Mouse (Mus musculus) heart, postnatal 14 days (tissue): ENCODE results near the gene Pcp4. TPM values are rescaled to one million over a fixed set of nuclear protein-coding genes. Genes with fewer than 3 reads are reported as not detected.

ENCODE experiments used
- DNase-seq, 2 experiments: peaks; one replicate each; pipeline ENCODE4 v3.0.0; 2021 to 2022
- intact Hi-C: fragments of 180-260 bp; cut with DNase I; formaldehyde crosslinking; loops from one replicate; pipeline ENCODE4 v1.15.1; 2025
- total RNA-seq, 2 experiments: library from RNA; stranded (reverse); gene quantifications; 2 replicates each; pipeline ENCODE4 v1.2.3; 2021

The Pcp4 gene
- total RNA-seq, 2 experiments from 2014 or later = 1.4 to 2.3 TPM

DNA sequence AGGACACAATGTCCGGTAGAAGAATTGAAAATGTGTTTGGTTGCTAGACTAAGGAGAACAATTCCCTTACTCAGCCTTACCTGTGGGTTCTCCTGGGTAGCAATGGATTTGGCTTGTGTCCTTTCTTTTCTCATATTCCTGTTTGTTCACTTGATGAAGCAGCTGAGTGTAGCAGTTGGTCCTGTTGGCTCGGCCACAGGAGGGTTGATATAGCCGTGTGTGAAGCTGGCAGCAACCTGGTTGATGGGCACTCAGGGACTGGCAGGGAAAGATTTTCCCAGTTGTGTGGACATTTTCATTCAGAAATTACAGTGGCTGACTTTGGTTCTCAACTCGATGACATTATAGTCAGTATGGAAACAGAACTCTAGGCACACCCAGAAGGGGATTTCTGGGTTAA is 14.4 kb downstream of the Pcp4 start:
- intact Hi-C loops = no loop called here
- DNase-seq = no peak

DNA sequence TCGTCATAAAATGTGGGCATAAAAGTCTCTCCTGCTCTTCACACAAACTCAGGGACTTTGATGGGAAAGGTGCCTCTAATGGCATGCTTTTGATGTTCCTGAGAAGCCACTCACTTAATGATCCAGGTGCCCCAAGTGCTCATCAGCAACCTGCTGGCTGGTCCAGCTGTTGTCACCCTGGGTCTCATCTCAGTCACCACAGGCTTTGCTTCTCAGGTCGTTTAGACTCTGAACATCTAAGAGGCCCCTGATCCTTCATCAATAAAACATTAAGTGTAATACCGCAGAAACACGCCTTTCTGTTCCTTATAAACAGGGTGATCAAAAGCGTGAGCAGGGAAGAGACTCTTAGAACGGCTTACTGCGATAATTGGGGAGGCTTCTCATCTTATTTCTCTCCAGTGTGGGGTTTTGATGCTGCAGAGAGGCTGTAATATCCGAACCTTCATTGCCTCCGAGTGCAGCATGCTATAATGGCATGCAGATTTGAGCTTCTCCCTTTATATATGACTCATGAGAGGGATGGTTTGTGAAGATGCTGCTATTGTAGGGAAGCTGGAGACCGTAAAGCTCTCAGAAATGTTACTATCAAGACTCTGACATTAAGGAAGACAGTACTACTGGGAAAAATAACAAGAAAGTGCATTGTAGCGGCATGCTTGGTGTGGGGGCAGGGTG is 19.7 kb downstream of the Pcp4 start:
- intact Hi-C loops = no loop called here
- DNase-seq = no peak

DNA sequence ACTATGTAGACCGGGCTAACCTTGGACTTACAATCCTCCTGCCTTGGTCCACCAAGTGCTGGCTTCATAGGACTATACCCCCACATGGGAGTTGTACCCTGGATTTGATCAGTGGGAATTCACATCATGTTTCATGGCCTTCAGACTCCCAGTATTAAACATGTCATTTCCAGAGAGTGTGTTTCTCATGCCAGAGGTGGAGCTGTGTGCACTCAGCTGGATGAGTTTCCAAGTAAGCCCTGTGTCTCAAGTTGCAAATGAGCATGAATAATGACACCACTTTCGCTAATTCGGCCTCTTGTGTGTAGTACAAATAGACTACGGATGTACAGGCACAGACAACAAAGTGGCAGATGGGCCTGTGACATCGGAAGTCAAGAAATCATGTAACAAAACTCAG is 20.6 kb downstream of the Pcp4 start:
- intact Hi-C loops = no loop called here
- DNase-seq = no peak

DNA sequence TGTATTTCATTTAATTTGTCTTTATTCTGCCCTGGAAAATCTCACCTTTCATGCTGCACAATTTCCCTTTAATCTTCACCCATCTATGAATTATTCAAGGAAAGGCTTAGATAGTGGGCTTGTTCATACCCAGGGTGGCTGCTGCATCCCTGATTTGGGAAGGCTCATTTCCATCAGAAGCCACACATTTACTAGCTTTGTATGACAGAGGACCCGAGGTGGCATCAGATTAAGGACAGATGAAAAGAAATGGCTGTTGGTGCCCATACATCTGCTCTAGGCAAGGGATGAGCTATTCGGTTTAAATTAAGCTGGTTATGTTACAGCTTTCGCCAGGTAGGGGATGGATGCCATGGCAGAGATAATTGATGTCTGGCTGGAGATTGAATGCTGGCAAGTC is 24.1 kb downstream of the Pcp4 start:
- intact Hi-C loops = no loop called here
- DNase-seq = no peak

DNA sequence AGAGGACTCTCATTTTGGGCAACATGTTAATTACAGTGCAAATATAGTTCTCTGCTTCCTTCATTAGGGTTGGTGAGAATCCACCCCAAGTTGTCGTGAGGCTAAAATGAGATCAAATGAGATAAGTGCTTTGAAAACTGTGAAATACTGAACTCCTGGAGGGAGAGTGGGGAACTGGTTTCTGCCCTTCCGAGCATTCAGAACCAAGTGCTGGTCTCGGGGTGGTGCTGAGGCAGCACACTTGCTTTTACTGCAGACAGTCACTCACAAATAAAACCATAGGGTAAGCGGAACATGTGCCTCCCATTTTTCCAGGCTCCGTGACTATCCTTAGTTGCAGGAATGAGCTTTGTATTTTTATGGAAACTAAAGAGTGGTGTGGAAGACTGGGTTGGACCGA is 26.7 kb downstream of the Pcp4 start:
- intact Hi-C loops = no loop called here
- DNase-seq = no peak

DNA sequence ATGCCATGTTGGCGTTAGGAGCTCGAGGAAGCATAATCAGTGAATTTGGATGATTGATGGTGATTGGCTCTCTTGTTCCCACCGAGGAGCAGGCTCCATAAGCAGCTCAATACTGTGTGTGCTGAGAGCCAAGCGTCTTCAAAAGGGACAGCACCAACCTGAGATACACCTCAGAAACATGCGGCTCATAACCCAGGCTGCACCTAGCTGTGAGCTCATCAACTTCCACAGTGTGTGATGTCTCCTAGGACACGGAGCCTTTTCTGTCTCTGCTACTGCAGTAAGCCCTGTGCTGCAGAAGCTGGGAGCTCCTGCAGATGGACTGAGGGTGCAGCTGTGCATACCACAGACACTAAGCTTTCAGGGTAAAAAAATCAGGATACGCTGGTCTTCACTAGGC is 31.5 kb downstream of the Pcp4 start:
- intact Hi-C loops = no loop called here
- DNase-seq = no peak

DNA sequence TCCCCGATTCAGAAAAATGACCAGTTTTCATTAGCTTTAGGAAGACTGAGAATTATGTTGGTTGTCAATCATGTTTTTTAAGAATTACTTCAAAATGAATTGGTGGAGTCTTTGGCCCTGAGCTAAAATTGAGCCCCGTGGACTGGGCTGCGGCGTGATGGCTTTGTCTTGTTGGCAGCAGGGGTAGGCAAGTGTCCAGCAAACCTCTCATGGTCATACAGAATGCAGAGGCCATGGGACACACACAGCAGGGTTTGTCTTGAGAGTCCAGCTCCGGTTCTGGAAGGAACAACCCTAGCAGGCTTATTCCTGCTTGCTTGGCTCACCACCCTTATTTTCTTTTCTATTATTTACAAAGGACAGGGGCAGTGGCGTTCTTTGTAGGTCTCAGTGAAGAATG is 33.8 kb downstream of the Pcp4 start:
- intact Hi-C loops = no loop called here
- DNase-seq = peak in 1 of 2 experiments; percentile 3

DNA sequence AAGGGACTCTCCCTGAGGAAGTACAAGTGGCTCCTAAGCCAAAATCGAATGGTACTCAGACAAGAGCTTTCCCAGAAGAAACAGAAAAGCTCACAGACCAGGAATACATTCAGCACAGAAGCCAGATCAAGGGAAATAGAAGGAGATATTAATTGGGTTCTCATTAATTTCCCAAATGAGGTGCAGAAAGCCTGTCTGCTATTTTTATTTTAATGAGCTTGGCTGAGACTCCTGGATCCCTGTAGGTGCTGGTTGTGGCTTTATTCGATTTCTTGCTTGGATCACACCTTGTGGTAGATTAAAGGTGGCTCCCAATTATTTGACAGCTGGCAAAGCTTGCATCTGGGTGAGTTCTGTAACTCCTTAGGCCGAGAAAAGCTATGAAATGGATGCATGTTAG is 35.2 kb downstream of the Pcp4 start:
- intact Hi-C loops = no loop called here
- no peak for DNase-seq

DNA sequence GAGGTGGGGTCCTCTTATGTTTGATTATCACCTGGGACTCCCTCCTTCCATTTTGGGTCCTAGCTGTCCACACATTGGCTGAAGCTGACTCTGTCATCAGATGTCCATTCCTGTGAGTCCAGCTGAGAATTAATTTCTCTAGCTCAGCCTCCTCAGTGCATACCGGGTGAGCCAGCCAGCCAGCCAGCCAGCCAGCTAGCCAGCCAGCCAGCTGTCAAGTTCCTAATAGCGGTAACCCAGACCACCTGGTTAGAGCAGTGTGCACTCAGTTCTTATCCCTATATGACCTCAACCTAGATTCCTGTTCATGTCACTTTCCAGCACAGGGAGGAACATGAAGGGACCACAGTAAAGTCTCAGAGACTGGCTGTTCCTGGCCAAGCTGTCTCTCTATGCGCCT is 47.1 kb downstream of the Pcp4 start:
- intact Hi-C loops = no loop called here
- peak in 1 of 2 experiments; percentile 43 for DNase-seq

DNA sequence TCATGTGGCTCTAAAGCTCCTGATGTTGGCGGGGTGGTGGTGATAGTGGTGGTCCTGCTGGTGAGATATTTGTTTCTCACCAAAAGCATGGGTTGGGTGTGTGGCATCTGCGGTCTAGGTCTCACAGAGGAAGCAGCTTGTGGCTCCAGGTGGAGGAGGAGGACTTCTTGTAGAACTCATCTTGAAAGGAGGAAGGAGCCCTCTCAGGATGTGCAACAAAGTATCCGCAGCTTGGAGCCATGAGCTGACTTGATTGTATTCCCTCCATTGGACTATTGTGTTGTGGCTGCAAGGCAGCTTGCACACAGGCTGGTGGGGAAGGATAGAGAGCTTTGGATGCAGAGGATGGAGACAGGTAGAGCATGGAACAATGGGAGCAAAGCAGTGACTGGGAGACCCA is 60.1 kb downstream of the Pcp4 start:
- DNase-seq = no peak
- intact Hi-C loops = no loop called here

DNA sequence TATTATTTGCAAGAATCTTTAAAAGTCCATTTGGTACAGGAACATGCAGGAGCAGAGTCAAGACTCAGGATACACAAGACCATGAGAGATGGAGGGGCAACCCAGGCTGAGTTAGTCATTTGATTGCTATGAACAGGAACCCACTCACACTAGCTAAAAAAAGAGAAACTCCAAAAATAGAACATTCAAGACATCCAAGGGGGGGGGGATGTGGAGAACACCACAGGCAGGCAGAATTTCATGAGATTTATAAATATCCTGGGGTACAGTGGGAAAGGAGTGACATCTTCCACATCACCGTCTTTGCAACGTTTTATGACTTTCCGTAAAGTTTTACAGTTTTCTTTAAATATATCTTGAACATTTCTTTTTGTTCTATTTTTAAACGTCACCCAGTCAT is 61.1 kb downstream of the Pcp4 start:
- DNase-seq = no peak

DNA sequence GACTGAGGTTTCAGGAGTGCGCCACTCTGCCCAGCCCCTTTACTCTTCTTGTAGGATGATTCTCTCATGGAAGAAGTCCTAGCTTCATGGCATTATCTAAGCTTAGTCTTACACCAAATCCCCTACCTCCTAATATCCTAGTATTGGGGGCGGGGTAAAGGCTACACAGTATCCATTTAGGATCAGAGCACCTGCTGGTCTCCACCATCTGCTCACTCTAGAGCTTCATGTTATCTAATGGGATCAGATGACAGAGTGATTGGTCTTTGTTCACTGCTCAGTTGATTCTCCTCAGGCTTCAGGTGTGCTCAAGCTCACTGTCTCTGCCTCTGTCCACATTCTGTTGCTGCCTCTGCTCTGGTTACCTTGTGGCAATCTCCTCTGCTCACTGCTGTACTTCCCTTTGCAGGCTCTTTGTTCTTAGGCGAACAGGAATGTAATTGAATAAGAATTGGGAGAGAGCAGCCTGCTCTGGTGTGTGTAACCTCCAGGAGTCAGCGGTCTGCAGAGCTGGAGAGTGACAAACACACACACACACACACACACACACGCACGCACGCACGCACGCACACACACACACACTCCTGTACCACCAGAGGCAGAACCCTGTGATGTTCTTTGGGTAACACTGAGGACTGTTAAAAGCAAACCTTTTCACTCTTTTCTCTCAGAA is 62.6 kb downstream of the Pcp4 start:
- no peak for DNase-seq
- intact Hi-C loops = loop anchor here (5.0 kb wide), 1 partner anchor 82 kb away; no protein-coding TSS in a partner anchor

More for the DNA sequence above, 61.1 kb downstream of the Pcp4 start:
- intact Hi-C loops = no loop called here

DNA sequence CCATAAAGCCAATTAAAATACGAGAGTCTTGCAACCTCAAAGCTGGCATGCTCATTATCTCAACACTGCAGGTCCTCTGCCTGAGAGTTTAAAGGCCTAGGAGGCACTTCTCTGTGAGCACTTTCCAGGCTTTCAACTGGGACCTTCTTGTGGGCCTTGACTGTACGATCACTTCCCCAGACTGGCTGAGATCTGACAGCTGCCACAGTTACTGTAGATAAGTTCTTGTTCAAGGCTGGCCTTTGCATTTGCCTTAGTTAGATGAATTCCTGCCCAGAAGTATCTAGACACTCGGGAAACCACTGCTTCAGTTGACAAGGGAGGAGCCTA is 63.1 kb downstream of the Pcp4 start:
- DNase-seq = no peak
- intact Hi-C loops = loop anchor here (5.0 kb wide), 1 partner anchor 82 kb away; no protein-coding TSS in a partner anchor

DNA sequence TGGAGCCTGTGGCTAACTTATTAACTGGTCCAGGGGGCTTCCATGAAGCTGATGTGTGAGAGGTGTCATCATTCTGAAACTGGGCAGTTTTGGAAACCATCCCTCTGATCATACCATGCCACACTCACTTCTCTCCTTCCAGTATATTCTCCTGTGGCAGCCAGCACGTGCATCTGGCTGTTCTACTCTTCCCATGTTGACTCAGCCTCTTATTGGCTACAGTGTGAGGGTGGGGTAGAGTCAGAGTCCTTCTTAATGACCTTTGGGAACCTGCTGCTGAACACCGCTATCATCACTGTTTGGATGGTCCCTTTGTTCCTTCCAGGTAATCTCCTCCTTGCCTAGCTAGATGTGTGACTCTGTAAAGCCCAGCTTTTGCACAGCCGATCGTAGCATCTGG is 63.6 kb downstream of the Pcp4 start:
- DNase-seq = no peak
- intact Hi-C loops = loop anchor here (5.0 kb wide), 1 partner anchor 81 kb away; no protein-coding TSS in a partner anchor

DNA sequence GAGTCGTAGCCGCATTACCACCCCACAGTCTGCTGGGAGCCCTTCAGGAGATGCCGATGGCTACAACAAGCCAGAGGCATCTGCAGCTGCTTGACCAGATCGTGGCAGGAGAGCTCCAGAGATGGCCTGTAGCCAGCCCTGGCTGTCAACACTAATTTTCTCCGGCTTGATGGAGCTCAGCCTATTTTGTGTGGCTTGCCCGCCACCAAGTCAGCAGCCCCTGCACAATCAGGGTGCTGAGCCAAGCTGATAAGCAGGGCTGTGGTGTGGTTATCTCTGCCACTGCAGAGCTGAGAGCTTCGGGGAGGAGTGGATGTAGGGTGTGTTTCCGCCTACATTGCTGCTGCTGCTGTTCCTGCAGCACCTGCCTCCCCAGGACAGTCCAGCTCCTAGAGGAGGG is 66.3 kb downstream of the Pcp4 start:
- DNase-seq = peak; percentile 68 to 81
- intact Hi-C loops = loop anchor here (5.0 kb wide), 1 partner anchor 79 kb away; no protein-coding TSS in a partner anchor

DNA sequence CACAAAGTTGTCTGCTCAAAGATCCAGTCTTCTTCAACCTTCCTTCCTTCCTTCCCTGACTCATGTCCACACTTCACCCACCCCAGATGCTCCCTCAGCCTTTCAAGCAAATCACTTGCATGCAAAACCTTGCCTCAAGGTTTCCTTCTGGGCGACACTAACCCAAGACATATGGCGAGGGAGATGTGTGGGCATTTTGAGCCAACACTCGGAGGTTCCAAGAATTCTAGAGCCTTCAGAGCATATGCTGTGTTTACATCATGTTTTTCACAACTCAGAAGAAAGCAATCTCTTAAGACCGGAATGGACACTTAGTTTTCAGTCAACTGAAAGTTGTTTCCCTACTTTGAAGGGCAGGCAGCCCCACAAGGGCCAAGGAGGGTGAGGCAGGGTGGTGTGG is 67.9 kb downstream of the Pcp4 start:
- DNase-seq = no peak
- intact Hi-C loops = no loop called here

DNA sequence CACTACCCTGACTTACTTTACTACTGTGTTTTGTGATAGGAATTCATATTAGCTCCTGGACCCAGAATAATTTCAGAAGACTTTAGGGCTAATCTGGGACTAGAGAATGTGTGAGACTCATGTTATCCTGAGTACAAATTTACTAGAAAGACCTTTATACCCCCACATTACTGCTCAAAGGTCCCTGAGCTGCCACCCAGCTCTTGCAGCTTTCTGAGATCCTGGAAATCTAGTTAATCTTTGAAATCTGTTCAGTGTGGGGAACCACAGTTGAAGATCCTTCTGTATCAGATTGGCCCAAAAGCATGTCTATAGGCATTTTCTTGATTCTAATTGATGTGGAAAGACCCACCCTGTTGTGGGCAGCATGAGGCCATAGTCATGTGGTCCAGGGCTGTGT is 69.0 kb downstream of the Pcp4 start:
- no peak for DNase-seq
- intact Hi-C loops = no loop called here

DNA sequence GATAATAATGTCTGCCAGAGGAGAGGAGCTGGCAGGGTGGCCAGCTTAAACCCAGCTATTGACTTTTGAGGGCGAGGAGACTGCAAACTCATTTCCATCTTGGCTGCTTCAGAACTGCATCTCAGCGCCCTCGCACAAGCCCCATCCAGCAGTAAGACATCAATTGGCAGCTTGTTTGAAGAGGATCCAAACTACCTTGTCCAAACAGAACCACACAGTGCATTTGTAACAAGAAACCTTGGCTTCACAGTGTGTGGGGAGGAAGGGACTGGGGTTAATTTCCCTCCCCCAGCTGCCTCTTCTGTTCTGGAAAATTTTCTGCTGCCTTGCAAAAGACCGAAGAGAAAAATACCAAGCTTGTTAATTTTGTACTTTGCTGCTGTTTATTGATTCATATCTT is 71.7 kb downstream of the Pcp4 start:
- DNase-seq = no peak

DNA sequence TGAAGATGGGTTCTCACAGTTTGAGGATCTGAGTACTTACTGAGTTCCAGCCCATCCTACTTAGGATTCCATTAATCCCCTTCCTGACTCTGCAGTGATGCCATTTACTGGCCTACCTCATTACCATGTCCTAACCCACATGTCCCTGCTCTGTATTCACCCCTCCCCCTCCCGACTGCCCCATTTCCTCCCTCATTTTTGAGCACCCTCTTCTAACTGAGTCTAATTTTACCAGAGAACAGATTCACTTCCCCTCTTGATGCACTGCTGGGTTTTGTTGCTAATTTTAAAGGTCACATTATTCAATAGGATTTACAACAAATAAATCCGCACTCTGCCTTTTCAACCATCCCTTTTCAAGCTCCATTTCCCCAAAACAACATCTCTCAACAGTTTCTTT is 73.7 kb downstream of the Pcp4 start:
- DNase-seq = no peak
- intact Hi-C loops = no loop called here

More for the DNA sequence above, 71.7 kb downstream of the Pcp4 start:
- intact Hi-C loops = no loop called here

DNA sequence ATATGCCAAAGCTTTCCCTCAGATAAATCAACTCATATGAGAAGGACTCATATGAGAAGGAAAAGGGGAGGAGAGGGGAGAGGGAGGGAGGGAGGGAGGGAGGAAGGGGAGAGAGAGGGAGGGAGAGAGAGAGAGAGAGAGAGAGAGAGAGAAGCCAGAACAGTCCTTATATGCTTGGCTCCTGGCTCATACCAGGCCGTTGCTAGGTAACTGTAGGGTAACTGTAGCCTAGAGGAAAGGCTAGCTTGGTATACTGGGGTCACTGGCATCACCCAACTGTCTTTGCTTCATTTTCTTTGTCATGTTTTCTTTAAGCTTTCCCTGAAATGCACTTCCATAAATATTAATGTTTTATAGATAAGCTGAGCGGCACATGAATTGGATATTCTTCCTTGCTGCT is 85.3 kb downstream of the Pcp4 start:
- intact Hi-C loops = no loop called here
- no peak for DNase-seq

DNA sequence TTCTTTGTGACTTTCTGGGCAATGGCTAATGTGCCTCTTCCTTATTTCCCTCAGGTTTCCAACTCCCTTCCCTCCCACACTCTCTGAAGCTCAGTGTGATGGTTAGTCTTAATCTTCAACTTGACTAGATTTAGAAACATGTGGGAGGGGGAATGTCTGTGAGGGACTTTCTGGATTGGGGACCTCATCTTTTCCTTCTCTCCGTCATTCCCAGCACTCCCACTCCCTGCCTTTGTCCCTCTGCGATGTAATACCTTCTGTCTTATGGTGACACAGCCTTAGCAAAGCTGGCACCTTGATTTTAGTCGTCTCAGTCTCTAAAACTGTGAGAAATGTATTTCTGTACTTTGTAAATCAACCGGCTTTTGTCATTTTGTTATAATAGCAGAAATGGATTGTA is 88.0 kb downstream of the Pcp4 start:
- DNase-seq = no peak
- intact Hi-C loops = no loop called here

DNA sequence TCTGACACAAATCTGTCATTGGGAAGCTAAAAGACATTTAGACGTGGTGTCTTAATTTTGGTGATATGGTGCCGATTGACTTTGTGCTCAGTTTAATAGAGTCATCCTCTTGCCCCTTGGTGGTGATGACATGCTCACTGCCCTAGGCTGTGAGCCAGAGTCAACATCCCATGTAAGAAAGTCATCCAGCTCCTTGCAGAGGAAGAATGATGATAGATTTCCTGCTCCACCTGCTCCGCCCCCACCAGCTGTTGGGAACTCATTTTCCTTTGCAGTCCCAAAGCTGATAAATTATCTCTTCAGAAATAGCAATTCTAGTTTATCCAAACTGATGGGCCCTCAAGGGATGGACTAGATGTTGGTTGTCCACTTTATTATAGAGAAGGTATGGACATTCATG is 89.2 kb downstream of the Pcp4 start:
- DNase-seq = no peak
- intact Hi-C loops = no loop called here
